Mouse (Mus musculus): ENCODE measurements around the gene Slc9a4.
"Not testable (repeated sequence)": the region's sequence is repeated elsewhere in the genome, so short reads cannot be mapped to it uniquely, and the experiment has no call there.

Gene Slc9a4

GRCm38 (mm10) chr1:40657035-40657434 is 77.2 kb downstream of the Slc9a4 start:
- no peak for DNase-seq

- DNase-seq, result peak; percentile 61
Measured at GRCm38 (mm10) chr1:40657978-40658496, 78.2 kb downstream of the Slc9a4 start.

GRCm38 (mm10) chr1:40659017-40659416 is 79.1 kb downstream of the Slc9a4 start:
- DNase-seq, result no peak

GRCm38 (mm10) chr1:40659496-40659895 is 79.6 kb downstream of the Slc9a4 start:
- DNase-seq, result no peak

GRCm38 (mm10) chr1:40660838-40661237 is 81.0 kb downstream of the Slc9a4 start:
- no peak for DNase-seq

- no peak for DNase-seq
Measured at GRCm38 (mm10) chr1:40665401-40666370, 85.8 kb downstream of the Slc9a4 start.

GRCm38 (mm10) chr1:40667442-40667841 is 87.6 kb downstream of the Slc9a4 start:
- DNase-seq, result not testable (repeated sequence)

- DNase-seq, result no peak
Measured at GRCm38 (mm10) chr1:40670025-40670424, 90.1 kb downstream of the Slc9a4 start.

GRCm38 (mm10) chr1:40671490-40671889 is 91.6 kb downstream of the Slc9a4 start:
- no peak for DNase-seq

GRCm38 (mm10) chr1:40677306-40677705 is 97.4 kb downstream of the Slc9a4 start:
- no peak for DNase-seq

Data from right cerebral cortex, adult 18-20 months (tissue).